Mouse (Mus musculus): ENCODE results near the gene Idh3g.

DNA sequence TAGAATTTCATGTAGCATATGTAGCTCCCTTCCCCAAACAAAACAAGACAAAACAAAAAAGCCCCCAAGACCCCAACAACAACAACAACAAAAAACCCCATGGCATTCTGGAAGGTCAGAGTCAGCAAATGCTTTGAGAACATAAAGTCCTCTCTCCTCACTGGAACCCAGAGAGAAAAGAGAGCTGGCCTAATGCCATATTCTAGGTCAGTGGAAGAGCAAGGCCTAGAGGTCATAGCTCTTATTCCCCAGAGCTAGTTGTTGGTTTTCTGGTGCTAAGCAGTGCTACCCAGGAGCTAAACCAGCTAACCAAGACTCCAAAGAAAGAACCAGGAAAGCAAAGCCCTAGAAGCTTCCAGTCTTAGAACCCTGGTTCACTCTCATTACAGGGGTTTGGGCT is 1.0 kb downstream of the Idh3g start:
- TF ChIP-seq CTCF (IDR thresholded peaks at IDR 0.05; ENCODE audit: low read depth, low read length) (no peak), POLR2A (IDR thresholded peaks at IDR 0.05; ENCODE audit: extremely low read depth, insufficient read depth, low read length) (no peak)
